Mouse (Mus musculus): ENCODE measurements at regions not wholly inside any gene's neighbourhood (a gene's known extent, or its start where the extent isn't known, plus 50 kb on each side); places are given as distances from the start of the nearest gene placed in this dataset.

DNA sequence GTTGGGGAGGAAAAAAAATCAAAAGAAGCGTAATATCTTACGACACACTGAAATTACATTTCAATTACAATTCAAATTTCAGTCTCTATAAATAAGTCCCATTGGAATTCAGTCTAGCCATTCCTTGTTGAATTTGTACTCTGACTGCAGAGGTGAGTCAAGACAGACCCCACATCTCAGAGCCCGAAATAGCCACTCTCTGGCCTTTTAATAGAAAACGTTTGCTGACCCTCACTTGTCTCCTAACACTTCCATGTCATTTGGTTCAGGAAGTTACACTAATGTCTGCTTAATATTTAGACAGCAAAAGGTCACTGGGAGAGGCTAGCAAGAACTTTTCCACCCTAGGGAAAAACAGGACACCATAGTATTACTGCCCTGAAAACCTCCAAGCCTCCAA is 623.1 kb upstream of the Nox3 start:
- Histone ChIP-seq H3K27ac (no peak overlapping the region), H3K9me3 (no peaks in the 10 kb centered on the region), H3K4me3 (no peak overlapping the region), H3K36me3 (no peaks in the 10 kb centered on the region), H3K9ac (no peak overlapping the region), H3K4me2 (replicated peaks) (no peak overlapping the region), H3K4me1 (no peaks in the 10 kb centered on the region), H3K27me3 (no peaks in the 10 kb centered on the region)
- 55% methylated on average over 4 of the region's 4 CpGs for WGBS
- no peak for ATAC-seq (ENCODE audit: low FRiP score, low read depth)

GRCm38 (mm10) chr17:4328810-4329209 is 632.7 kb upstream of the Nox3 start:
- H3K9me3 ChIP-seq: no peaks in the 10 kb centered on the region

DNA sequence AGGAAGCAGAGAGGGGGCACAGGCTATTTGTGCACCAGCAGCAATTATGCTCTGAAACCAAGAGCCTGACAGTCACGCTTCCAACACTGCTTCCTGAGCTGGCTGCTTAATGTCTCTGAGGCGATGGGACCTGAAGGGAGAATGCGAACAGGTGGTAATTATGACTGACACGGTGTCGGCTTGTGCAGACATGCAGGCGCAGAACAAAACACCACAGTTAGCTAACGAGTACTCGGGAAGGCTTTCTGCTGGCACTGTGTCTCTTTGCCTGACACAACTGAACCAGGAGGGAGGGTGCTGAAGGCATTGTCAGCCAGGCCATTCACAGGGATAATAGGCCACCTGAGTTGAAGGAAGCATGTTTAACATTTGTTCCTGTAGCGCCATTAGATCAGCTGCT is 635.6 kb upstream of the Nox3 start:
- no peak overlapping the region for H3K4me3 ChIP-seq
- H3K27me3 ChIP-seq: no peaks in the 10 kb centered on the region
- no peak overlapping the region for H3K27ac ChIP-seq
- H3K9me3 ChIP-seq: no peaks in the 10 kb centered on the region
- no peak overlapping the region for H3K9ac ChIP-seq
- ATAC-seq (ENCODE audit: low FRiP score, low read depth): no peak
- no peaks in the 10 kb centered on the region for H3K4me1 ChIP-seq
- no peaks in the 10 kb centered on the region for H3K36me3 ChIP-seq
- WGBS: 36% methylated on average over 9 of the region's 9 CpGs
- no peak overlapping the region for H3K4me2 ChIP-seq (replicated peaks)

More at GRCm38 (mm10) chr17:4328810-4329209, 632.7 kb upstream of the Nox3 start:
- Histone ChIP-seq H3K27ac (no peak overlapping the region), H3K36me3 (no peaks in the 10 kb centered on the region), H3K9ac (no peak overlapping the region), H3K27me3 (no peaks in the 10 kb centered on the region), H3K4me3 (no peak overlapping the region), H3K4me1 (no peaks in the 10 kb centered on the region), H3K4me2 (replicated peaks) (no peak overlapping the region)
- no peak for ATAC-seq (ENCODE audit: low FRiP score, low read depth)
- WGBS: 76% methylated on average over 1 of the region's 1 CpGs

DNA sequence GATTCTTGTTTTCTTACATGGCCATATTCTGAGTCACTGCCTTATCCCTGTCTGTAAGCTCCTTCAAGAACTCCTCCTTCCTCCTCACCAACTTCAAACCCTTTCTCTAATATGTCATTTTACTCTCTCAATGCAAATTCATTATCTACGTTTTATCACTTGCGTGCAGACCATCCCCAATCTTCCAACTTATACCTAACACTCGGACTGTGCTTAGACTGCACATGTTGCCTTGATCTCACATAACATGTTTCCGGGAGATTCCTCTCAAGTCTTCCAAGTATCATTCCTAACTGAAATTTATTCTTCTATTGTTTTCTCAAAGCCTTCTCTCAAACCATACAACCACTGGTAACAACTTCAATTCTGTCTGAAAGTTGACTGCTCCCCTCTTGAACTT is 637.0 kb upstream of the Nox3 start:
- WGBS: 91% methylated on average over 4 of the region's 4 CpGs
- no peak for ATAC-seq (ENCODE audit: low FRiP score, low read depth)
- H3K9me3 ChIP-seq: no peaks in the 10 kb centered on the region

DNA sequence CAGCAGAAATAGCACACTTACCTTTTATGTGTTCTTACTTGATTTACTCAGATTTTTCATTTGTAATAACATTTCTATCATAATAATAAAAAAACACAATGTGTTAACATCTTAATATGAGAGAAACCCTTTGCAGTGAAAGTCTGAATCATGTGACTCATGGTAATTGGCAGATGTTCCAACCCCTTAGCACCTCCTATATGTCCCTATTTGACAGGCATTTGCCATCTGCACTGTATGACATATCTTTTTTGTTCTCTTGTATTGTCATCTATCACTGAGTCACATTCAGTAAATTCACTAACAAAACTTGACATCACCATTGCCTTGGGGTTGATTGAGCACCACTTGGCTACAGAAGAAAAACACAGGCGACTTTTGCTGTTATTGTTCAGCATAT is 641.1 kb upstream of the Arid1b start:
- Histone ChIP-seq H3K27ac (no peak overlapping the region), H3K4me1 (no peaks in the 10 kb centered on the region), H3K9me3 (no peaks in the 10 kb centered on the region), H3K4me2 (replicated peaks) (no peak overlapping the region), H3K4me3 (no peak overlapping the region), H3K9ac (no peak overlapping the region), H3K27me3 (no peaks in the 10 kb centered on the region), H3K36me3 (no peaks in the 10 kb centered on the region)
- 62% methylated on average over 1 of the region's 1 CpGs for WGBS
- no peak for ATAC-seq (ENCODE audit: low FRiP score, low read depth)

More for the DNA sequence above, 637.0 kb upstream of the Nox3 start:
- Histone ChIP-seq H3K27me3 (no peaks in the 10 kb centered on the region), H3K36me3 (no peaks in the 10 kb centered on the region), H3K9ac (no peak overlapping the region), H3K4me3 (no peak overlapping the region), H3K4me2 (replicated peaks) (no peak overlapping the region), H3K27ac (no peak overlapping the region), H3K4me1 (no peaks in the 10 kb centered on the region)

DNA sequence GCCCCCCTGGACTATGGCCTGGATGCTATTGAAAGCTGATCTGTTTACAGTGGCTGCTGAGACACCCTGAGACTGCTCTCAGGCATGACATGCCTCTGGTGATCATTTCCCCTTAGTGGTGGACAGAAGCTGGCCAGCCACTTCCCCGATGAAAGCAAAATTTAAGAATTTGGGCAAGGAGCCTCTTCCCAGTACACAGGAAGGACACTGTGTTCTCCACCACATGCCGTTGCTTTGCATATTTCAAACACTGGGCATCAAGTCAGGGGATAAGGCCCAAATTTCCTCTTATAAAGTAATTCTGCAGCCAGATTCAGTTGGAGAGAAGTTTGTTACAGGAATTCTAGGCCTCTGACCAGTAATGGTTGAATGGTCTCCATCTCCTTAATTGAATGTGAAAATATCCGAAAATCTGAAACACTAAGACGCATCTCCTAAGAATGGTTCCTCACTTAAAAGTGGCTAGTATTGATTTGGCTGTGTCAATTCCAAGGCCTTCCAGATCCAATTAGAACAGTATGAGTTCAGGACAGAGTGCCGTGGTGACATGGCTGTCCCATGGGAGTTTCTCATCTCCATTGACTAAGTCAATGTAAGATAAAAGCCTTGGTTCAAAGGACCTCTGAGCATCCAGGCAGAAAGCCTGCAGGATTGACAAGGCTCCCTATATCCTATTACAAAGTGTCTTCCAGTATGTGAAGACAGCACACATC is 638.5 kb upstream of the Arid1b start:
- no peaks in the 10 kb centered on the region for H3K36me3 ChIP-seq
- H3K4me1 ChIP-seq: no peaks in the 10 kb centered on the region
- no peak overlapping the region for H3K27ac ChIP-seq
- H3K27me3 ChIP-seq: no peaks in the 10 kb centered on the region
- no peaks in the 10 kb centered on the region for H3K9me3 ChIP-seq
- no peak overlapping the region for H3K4me3 ChIP-seq
- no peak overlapping the region for H3K4me2 ChIP-seq (replicated peaks)
- 92% methylated on average over 5 of the region's 5 CpGs for WGBS
- ATAC-seq (ENCODE audit: low FRiP score, low read depth): no peak
- H3K9ac ChIP-seq: no peak overlapping the region

GRCm38 (mm10) chr17:4360413-4361320 is 633.5 kb upstream of the Arid1b start:
- Histone ChIP-seq H3K27ac (no peak overlapping the region), H3K4me2 (replicated peaks) (no peak overlapping the region), H3K4me1 (no peaks in the 10 kb centered on the region), H3K9ac (no peak overlapping the region), H3K9me3 (no peaks in the 10 kb centered on the region), H3K36me3 (no peaks in the 10 kb centered on the region), H3K27me3 (no peaks in the 10 kb centered on the region), H3K4me3 (no peak overlapping the region)
- ATAC-seq (ENCODE audit: low FRiP score, low read depth): no peak
- 44% methylated on average over 4 of the region's 4 CpGs for WGBS

- Histone ChIP-seq H3K9me3 (no peaks in the 10 kb centered on the region), H3K4me3 (no peak overlapping the region), H3K9ac (no peak overlapping the region), H3K4me2 (replicated peaks) (no peak overlapping the region), H3K27ac (no peak overlapping the region), H3K27me3 (no peaks in the 10 kb centered on the region), H3K4me1 (no peaks in the 10 kb centered on the region), H3K36me3 (no peaks in the 10 kb centered on the region)
- no peak for ATAC-seq (ENCODE audit: low FRiP score, low read depth)
These were observed 628.3 kb upstream of the Arid1b start for GRCm38 (mm10) chr17:4365811-4366210.

DNA sequence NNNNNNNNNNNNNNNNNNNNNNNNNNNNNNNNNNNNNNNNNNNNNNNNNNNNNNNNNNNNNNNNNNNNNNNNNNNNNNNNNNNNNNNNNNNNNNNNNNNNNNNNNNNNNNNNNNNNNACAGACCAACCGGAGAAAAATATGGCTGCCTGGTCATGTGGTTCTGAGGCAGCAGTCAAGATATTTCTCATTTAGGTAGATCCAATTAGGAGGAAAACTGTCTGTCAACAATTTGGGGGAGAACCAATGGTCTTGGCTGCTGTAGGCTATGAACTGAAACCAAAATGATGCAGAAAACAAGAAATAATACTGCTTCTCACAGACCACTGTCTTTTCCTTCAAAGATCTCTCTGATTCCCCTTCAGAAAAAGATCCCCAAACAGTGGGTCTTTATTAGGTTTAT is 613.7 kb upstream of the Arid1b start:
- Histone ChIP-seq H3K4me1 (no peaks in the 10 kb centered on the region), H3K27ac (no peak overlapping the region), H3K27me3 (no peaks in the 10 kb centered on the region), H3K9me3 (no peaks in the 10 kb centered on the region), H3K4me3 (no peak overlapping the region), H3K9ac (no peak overlapping the region), H3K4me2 (replicated peaks) (no peak overlapping the region), H3K36me3 (no peaks in the 10 kb centered on the region)
- WGBS: 81% methylated on average over 1 of the region's 1 CpGs
- ATAC-seq (ENCODE audit: low FRiP score, low read depth): no peak

DNA sequence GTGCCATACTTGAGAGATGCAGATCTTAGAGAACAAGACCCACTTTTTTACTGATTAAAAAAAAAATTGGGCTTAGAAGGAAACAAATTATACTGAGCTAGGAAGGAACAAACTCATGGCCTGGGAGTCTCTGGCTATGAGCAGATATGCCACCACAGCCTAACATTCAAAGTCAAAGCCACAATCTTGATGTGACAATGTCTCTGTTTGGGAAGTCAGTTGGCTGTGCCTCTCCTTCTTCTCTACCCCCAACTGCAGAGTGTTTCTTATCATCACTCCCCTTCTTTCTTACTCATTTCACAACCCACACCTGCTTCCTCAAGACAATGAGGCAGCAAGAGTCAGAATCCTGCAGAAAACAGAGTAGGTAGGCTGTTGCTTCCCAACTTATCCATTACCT is 613.3 kb upstream of the Arid1b start:
- Histone ChIP-seq H3K9ac (no peak overlapping the region), H3K4me3 (no peak overlapping the region), H3K9me3 (no peaks in the 10 kb centered on the region), H3K27ac (no peak overlapping the region), H3K36me3 (no peaks in the 10 kb centered on the region), H3K27me3 (no peaks in the 10 kb centered on the region), H3K4me1 (no peaks in the 10 kb centered on the region), H3K4me2 (replicated peaks) (no peak overlapping the region)
- ATAC-seq (ENCODE audit: low FRiP score, low read depth): no peak

GRCm38 (mm10) chr17:4381896-4382685 is 612.0 kb upstream of the Arid1b start:
- Histone ChIP-seq H3K4me1 (no peaks in the 10 kb centered on the region), H3K9ac (no peak overlapping the region), H3K27me3 (no peaks in the 10 kb centered on the region), H3K4me2 (replicated peaks) (no peak overlapping the region), H3K36me3 (no peaks in the 10 kb centered on the region), H3K27ac (no peak overlapping the region), H3K4me3 (no peak overlapping the region), H3K9me3 (no peaks in the 10 kb centered on the region)
- no peak for ATAC-seq (ENCODE audit: low FRiP score, low read depth)
- 79% methylated on average over 13 of the region's 13 CpGs for WGBS

GRCm38 (mm10) chr17:4382716-4383115 is 611.4 kb upstream of the Arid1b start:
- Histone ChIP-seq H3K27me3 (no peaks in the 10 kb centered on the region), H3K9me3 (no peaks in the 10 kb centered on the region), H3K27ac (no peak overlapping the region), H3K9ac (no peak overlapping the region), H3K36me3 (no peaks in the 10 kb centered on the region), H3K4me1 (no peaks in the 10 kb centered on the region), H3K4me2 (replicated peaks) (no peak overlapping the region), H3K4me3 (no peak overlapping the region)
- ATAC-seq (ENCODE audit: low FRiP score, low read depth): no peak

Data from limb, embryonic 13.5 days (tissue).